Mouse (Mus musculus): ENCODE results near the gene Ttc3.
A peak's percentile ranks its signal among the peaks of the same experiment; 100 is the strongest.
"Not testable (repeated sequence)": the region's sequence is repeated elsewhere in the genome, so short reads cannot be mapped to it uniquely, and the experiment has no call there.

Gene Ttc3

DNA sequence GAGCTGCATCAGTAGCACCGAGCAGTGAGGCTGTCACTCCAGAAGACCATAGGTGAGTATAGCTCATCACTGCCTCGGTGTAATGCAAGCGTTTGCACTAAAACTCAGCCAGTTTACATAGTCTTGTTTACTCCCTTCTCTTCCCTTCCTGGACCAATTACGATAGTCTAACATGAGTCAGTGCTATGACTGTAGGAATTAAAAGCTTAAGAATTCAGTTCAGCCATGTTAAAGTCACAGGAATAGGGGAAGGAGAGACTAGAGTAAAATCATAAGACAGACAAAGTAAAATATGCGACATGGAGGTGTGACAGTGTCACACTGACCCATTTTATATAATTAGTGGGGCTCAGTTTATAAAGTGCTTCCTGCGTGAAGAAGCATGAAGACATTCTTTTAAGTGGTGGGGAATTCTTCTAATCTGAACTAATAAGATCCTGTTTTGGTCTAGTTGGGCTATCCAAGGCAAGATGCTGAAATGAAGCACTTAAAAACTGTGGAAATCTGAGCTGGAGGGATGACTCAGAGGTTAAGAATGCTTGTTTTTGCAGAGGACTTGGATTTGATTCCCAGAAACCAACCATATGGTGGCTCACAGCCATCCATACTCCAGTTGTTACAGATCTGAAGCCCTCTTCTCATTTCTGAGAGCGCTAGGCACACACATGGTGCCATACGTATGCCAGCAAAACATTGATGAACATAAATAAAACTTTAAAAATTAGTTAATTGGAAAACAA is 65.2 kb downstream of the Ttc3 start:
- DNase-seq (ENCODE audit: low spot score in 2 of 2): no peak

DNA sequence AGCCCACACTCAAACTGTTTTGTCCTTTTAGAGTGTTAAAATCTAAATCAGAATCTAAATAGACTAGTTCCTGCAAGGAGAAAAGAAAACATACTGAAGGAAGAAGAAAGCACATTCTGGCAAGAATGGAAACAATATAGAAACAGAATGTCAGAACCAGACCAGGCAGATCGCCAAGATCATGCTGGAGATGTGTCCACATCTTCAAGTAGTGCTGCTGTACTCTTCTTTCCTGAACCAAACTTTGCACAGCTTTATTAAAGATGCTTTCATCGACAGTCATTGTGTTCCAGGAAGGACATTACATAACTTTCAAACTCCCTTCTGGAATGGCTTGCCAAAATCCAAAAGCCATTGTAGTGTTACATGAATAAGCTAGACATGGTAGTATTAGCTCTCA is 66.4 kb downstream of the Ttc3 start:
- DNase-seq (ENCODE audit: low spot score in 2 of 2): no peak

GRCm38 (mm10) chr16:94441361-94441760 is 70.9 kb downstream of the Ttc3 start:
- DNase-seq (ENCODE audit: low spot score in 2 of 2): no peak

GRCm38 (mm10) chr16:94449151-94449550 is 78.7 kb downstream of the Ttc3 start:
- DNase-seq (ENCODE audit: low spot score in 2 of 2): no peak

GRCm38 (mm10) chr16:94449632-94450031 is 79.2 kb downstream of the Ttc3 start:
- no peak for DNase-seq (ENCODE audit: low spot score in 2 of 2)

DNA sequence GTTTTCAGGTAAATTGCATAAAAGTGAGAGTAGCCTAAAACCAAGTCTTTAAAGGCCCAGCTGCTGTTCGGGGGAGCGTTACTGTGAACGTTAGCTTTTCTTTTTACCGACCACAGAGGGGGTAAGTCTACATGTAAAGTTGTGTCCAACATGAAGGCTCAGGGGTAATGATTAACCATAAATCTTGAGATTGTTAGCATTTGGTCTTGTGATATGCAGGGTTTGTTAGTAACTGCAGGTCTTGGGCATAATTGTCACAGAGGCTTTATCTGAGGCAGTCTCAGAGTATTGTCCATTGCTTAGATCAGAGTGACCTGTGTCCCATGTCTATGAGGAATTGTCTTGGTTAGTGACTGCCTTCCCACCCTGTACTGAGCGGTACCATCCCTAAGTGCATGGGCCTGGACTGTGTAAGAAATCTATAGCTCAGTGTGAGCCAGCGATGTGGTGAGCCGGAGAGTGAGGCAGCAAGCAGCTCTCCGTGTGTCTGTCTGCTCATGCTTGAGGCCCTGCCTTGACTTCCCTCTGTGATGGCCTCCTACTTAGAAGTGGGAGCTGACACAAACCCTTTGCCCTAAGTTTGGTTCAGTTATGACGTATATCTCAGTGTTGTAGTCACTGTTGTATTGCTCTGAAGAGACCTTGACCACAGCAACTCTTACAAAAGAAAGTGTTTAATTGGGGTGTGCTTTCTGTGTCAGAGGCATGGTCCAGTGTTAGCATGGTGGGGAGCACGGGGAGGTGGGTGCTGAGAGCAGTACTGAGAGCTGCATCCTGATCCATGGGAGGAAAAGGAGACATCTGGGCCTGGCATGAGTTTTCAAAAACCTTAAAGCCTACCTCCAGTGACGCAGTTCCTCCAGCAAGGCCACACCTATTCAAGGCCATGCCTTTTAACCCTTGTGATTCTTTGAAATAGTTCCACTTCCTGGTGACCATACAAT is 81.4 kb downstream of the Ttc3 start:
- no peak for DNase-seq (ENCODE audit: low spot score in 2 of 2)

DNA sequence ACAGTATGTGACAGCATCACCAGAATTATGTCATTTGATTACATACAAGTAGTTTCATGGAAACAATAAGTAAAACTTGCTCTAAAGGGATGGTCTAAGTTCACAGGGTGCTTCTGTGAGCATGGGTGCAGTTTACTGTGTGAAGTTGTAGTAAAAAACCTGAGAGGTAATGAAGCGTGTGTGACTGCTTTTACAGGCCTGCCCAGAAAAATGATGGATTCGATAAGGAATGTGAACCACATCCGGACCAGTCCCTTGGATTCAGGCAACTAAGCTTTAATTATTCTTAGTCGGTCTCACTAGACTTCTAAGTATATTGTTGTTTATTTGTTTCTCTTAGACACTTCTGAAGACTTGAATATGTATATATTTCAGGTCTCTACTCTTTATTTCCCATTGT is 82.3 kb downstream of the Ttc3 start:
- no peak for DNase-seq (ENCODE audit: low spot score in 2 of 2)

DNA sequence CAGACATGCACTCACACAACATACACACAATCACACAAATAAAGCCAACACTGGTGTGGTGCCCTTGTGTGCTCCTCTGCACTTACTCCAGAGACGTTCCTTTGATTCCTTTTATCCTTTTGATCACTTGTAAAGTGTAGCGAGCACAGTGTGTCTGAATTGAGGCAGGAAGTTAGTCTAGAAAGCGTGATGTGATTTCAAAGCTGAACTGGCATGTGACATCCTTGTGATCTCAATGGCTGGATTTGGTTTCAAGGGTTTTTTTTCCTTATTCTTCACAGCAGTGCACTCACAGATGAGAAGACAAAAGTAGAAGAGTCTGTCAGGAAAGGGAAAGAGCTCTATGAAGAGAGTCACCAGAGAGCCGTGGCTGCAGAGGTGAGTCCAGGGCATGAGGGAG is 83.7 kb downstream of the Ttc3 start:
- DNase-seq (ENCODE audit: low spot score in 2 of 2): no peak

GRCm38 (mm10) chr16:94464067-94464466 is 93.6 kb downstream of the Ttc3 start:
- no peak for DNase-seq (ENCODE audit: low spot score in 2 of 2)

- no peak for DNase-seq (ENCODE audit: low spot score in 2 of 2)
Measured at GRCm38 (mm10) chr16:94465900-94466299, 95.5 kb downstream of the Ttc3 start.

DNA sequence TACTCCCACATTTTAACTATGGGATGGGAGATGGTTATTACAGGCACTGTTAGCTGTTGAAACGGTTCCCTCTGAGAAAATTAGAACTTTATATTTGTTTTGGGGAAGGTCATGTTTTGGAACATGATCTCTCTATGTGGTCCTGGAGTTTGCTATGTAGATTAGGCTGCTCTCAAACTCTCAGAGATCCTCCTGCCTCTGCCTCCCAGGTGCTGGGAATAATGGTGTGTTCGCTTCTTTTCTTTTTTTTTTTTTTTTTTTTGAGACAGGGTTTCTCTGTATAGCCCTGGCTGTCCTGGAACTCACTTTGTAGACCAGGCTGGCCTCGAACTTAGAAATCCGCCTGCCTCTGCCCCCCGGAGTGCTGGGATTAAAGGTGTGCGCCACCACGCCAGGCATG is 95.9 kb downstream of the Ttc3 start:
- not testable (repeated sequence) for DNase-seq (ENCODE audit: low spot score in 2 of 2)

DNA sequence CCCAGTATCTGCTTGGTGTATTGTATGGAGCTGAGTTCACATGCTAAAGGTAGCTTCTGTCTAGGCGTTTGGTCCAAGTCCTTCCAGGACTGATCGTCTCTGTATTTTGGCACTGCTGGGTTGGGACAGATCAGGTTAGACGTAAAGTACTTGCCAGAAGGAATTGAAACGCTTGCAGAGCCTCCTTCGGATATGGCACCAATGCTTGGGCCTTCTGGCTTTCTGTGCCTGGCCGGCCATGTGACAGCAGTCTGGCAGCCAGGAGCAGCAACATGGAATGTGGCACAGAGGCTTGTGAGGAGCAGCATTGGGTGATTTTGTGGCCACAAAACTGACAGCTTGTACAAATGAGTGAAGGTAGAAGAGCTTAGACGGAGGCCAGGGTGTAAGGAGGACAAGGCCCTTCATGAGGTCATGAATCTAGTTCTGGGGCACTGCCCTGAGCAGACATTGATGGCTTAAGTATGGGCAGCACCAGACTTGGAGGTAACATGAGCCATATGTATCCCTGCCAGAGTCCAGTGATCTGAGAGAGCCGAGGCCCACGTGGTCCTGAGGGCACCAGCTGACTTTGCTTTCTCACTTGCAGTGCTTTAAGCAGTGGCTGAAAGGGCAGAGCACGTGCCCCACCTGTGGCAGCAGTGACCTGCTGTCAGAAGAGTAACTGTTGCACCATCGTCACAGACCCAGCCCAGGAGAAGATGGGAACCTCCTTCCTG is 97.1 kb downstream of the Ttc3 start:
- no peak for DNase-seq (ENCODE audit: low spot score in 2 of 2)

DNA sequence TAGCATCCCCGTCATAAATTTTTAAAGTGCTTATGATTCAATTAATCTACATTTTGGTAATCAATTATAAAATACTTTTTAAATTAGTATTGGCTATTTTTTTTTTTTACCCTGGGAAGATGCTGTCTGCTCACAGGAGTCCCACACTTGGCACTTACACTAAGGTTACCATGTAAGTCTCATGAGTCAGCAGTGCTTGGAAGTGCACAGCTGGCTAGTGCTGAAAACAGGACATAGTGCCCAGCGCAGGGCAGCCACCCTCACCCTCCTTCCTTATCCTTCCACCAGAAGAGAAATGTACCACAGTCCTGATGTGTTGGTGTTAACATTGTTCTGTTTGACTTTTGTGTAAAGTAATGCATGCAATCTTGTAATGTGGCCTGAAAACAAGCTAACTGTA is 98.0 kb downstream of the Ttc3 start:
- no peak for DNase-seq (ENCODE audit: low spot score in 2 of 2)

GRCm38 (mm10) chr16:94472515-94472951 is 102.1 kb downstream of the Ttc3 start:
- peak in 1 of 2 experiments; percentile 34 for DNase-seq (ENCODE audit: low spot score in 2 of 2)

GRCm38 (mm10) chr16:94473086-94473822 is 102.8 kb downstream of the Ttc3 start:
- no peak for DNase-seq (ENCODE audit: low spot score in 2 of 2)

DNA sequence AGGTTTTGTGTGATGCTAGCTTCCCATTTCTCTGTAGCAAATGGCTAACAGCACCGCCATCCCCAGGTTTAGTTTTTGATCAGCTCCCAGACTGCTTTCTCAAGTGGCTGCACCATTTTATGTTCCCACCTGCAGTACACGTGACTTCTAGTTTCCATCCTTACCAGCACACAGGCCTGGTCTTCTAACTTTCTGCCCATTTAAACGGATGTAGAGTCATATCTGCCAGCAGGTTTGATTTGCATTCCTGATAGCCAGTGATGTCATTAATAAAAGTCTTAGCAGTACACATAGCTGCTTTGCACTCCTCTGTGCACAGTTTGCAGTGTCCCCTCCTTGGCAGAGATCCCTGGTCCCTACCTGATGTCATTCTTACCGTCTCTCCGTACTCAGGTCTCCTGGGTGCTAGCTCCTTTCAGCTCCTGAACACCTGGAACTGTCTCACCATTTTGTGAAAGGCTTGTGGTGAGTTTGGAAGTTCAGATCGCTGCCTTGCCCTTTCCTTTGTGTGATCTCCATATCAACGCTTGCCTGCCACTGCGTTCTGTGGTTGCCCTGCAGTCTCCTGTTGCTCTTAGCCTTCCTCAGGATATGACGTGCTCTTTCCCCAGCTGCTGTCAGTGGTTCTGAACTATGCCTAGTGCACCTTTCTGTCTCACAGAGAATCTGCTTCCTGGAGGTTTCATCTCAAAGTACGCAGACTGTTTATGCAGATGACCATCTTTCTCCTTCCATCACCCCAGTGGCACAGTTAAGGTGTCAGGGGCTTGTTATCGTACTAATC is 114.5 kb downstream of the Ttc3 start:
- no peak for DNase-seq (ENCODE audit: low spot score in 2 of 2)

DNA sequence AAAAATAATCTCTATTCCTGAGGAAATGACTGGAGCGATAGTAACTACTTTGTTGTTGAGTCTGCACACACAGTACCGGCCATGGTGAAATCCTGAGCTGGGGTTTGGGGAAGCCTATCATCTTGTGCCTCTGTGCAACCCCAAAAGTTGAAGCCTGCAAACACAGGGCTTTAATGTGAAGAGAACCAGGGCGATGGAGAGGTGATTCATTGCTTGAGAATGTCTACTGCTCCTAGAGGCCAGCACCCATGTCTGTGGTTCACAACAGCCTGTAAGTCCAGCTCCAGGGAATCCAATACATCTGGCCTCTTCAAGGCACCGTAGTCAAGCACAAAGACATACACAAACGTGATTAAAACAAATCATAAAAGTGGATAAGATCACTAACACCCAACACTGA is 116.9 kb downstream of the Ttc3 start:
- no peak for DNase-seq (ENCODE audit: low spot score in 2 of 2)

DNA sequence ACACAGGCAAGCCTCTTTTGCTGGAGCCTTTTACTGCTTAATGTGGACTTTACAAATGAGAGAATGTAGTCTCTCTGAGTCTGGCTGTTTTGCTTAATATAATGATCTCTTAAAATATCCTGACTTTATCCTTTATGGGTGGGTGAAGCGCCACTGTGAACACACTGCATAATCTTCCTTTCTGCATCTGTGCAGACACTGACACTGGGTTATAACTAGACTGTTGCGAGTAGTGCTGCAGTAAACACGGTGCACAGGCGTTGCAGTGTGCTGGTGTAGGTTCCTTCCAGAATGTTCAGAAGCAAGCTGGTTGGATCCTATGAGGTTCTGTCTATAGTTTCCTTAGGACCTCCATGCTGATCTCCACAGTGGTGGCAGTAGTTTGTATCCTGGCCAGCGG is 118.9 kb downstream of the Ttc3 start:
- DNase-seq (ENCODE audit: low spot score in 2 of 2): no peak

- not testable (repeated sequence) for DNase-seq (ENCODE audit: low spot score in 2 of 2)
Measured at GRCm38 (mm10) chr16:94497176-94497575, 126.8 kb downstream of the Ttc3 start.

DNA sequence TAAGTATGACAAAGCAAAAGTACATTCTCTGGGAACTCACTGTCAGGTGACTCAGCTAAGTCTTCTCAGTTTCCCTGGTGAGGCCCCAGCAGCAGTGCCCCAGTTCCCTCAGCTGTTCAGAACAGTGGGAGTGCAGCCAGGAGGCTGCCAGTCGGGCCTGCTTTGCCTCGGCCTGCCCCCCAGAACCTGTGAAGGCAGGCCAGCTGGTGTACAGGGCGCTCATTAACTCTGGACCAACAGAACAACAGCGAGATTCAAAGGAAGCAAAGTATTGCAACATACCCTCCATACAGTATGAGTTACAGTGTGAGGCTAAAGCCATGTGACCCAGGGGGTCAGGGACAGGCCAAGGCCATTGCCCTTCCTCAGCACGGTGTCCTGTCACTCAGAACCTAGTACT is 127.5 kb downstream of the Ttc3 start:
- no peak for DNase-seq (ENCODE audit: low spot score in 2 of 2)

DNA sequence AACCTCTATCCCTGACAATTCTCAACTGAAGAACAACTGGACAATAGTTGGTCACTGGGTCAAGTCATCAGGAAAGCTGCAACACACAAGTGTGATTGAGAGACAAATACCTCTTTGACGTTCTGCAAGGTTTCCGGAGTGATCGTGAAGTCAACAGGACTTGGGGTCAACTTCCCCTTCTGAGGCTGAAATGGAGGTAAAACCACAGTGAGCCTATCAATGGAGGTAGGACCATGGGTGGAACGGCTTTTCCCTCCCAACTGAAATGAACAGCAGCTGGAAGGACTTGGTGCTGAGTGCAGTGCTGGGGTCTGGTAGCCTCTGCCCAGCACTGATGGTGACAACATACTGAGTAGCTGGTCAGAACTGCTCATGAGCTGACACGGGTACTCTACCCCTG is 133.8 kb downstream of the Ttc3 start:
- DNase-seq (ENCODE audit: low spot score in 2 of 2): no peak
